Mouse (Mus musculus): ENCODE results near the gene Stk40. TPM values are rescaled to one million over a fixed set of nuclear protein-coding genes. Genes with fewer than 3 reads are reported as not detected.

The Stk40 gene
- polyA plus RNA-seq, 1 experiment from 2014 or later = 40.7 TPM

Other genes with a start within 250 kb of the Stk40 start
- gene Csf3r, start 79.4 kb upstream of the Stk40 start, polyA plus RNA-seq (2015; fragmentation: Nextera tagmentation; extraction: Ambion mirVana) = 1.5 and 1.7 TPM in 2 replicates
- 127 and 130 TPM in 2 replicates for gene Mrps15, start 57.0 kb upstream of the Stk40 start, polyA plus RNA-seq (2015; fragmentation: Nextera tagmentation; extraction: Ambion mirVana)
- 20.1 and 22.8 TPM in 2 replicates for gene Oscp1, start 45.4 kb upstream of the Stk40 start, polyA plus RNA-seq (2015; fragmentation: Nextera tagmentation; extraction: Ambion mirVana)
- gene Lsm10, start 7.3 kb upstream of the Stk40 start, polyA plus RNA-seq (2015; fragmentation: Nextera tagmentation; extraction: Ambion mirVana) = 50.3 and 54.1 TPM in 2 replicates
- gene Eva1b, start 43.8 kb downstream of the Stk40 start, polyA plus RNA-seq (2015; fragmentation: Nextera tagmentation; extraction: Ambion mirVana) = 95.9 and 101 TPM in 2 replicates
- 7.2 and 9.4 TPM in 2 replicates for gene Sh3d21, start 59.5 kb downstream of the Stk40 start, polyA plus RNA-seq (2015; fragmentation: Nextera tagmentation; extraction: Ambion mirVana)
- 228 and 230 TPM in 2 replicates for gene Thrap3, start 98.8 kb downstream of the Stk40 start, polyA plus RNA-seq (2015; fragmentation: Nextera tagmentation; extraction: Ambion mirVana)
- gene Map7d1, start 152.4 kb downstream of the Stk40 start, polyA plus RNA-seq (2015; fragmentation: Nextera tagmentation; extraction: Ambion mirVana) = 40.8 and 45.3 TPM in 2 replicates
- 106 and 108 TPM in 2 replicates for gene Trappc3, start 158.4 kb downstream of the Stk40 start, polyA plus RNA-seq (2015; fragmentation: Nextera tagmentation; extraction: Ambion mirVana)
- 5.4 and 5.8 TPM in 2 replicates for gene Col8a2, start 182.8 kb downstream of the Stk40 start, polyA plus RNA-seq (2015; fragmentation: Nextera tagmentation; extraction: Ambion mirVana)
- 68.6 TPM in 2 replicates for gene Adprhl2, start 217.7 kb downstream of the Stk40 start, polyA plus RNA-seq (2015; fragmentation: Nextera tagmentation; extraction: Ambion mirVana)
- gene Tekt2, start 221.7 kb downstream of the Stk40 start, polyA plus RNA-seq (2015; fragmentation: Nextera tagmentation; extraction: Ambion mirVana) = 5.3 and 6.2 TPM in 2 replicates

Data from lung, embryonic 15.5 days (tissue).